ENCODE assay signal across 7 mouse cellular contexts in genomic region chr7:67443001-67443555, GRCm38 (mm10).
DNase-seq lines count a peak whose midpoint lies in the region; ATAC-seq and TF ChIP-seq lines count a peak whose summit lies in the region.

No protein-coding gene starts in this region.

- no peak overlapping the region for H3K4me3 ChIP-seq in cortical plate, adult 2 months (ENCODE audit: insufficient read depth, low read length)
- peak overlapping the region; percentile 58 for H3K4me3 ChIP-seq in gastrocnemius, adult 2 months

- TF ChIP-seq CTCF in cortical plate, adult 2 months (IDR thresholded peaks at IDR 0.05; ENCODE audit: extremely low read depth, insufficient read depth, low read length) = no peak
- no peak for TF ChIP-seq CTCF in gastrocnemius, adult 2 months (IDR thresholded peaks at IDR 0.05)

- peak overlapping the region; percentile 30 for H3K27ac ChIP-seq in cortical plate, adult 2 months (ENCODE audit: insufficient read depth, low read length)
- H3K27ac ChIP-seq in gastrocnemius, adult 2 months = peak overlapping the region; percentile 93

- H3K4me1 ChIP-seq in cortical plate, adult 2 months (ENCODE audit: control insufficient read depth, insufficient read depth, low read length) = peaks cover 3% of the 10 kb centered on the region

- ATAC-seq in megakaryocyte progenitor cell, adult 5-6 weeks (replicated peaks; ENCODE audit: poor library complexity) = no peak

- peak; percentile 46 for DNase-seq in thymus, postnatal 4 days
- no peak for DNase-seq in thymus, postnatal 0 days (ENCODE audit: low spot score)
- DNase-seq in gastrocnemius, adult 2 months = peak; percentile 64
- peak; percentile 42 for DNase-seq in left cerebral cortex, postnatal 4 days
- peak; percentile 37 for DNase-seq in retina, postnatal 1 day

- no peak for TF ChIP-seq POLR2A in cortical plate, adult 2 months (IDR thresholded peaks at IDR 0.05; ENCODE audit: extremely low read depth, insufficient read depth, low read length)

- intact Hi-C loops in gastrocnemius, adult 2 months (cut with DNase I) = loop anchor here (2.0 kb wide), 1 partner anchor 20 kb away; no protein-coding TSS in a partner anchor
- intact Hi-C loops in left cerebral cortex, postnatal 4 days (cut with DNase I) = no loop called here
